Mouse (Mus musculus) left cerebral cortex, postnatal 4 days (tissue): ENCODE results near the gene Tnfsf8. TPM values are rescaled to one million over a fixed set of nuclear protein-coding genes. Genes with fewer than 3 reads are reported as not detected.

Experiments used
- DNase-seq: peaks from one replicate; pipeline ENCODE4 v3.0.0-alpha.2; 2022
- intact Hi-C: fragments of 180-260 bp; cut with DNase I; formaldehyde crosslinking; loops from one replicate; pipeline ENCODE4 v1.15.1; 2025
- total RNA-seq, 2 experiments: library from RNA; stranded (reverse); gene quantifications; 2 replicates each; pipeline ENCODE4 v1.2.3; 2021

The Tnfsf8 gene
- total RNA-seq = not detected

DNA sequence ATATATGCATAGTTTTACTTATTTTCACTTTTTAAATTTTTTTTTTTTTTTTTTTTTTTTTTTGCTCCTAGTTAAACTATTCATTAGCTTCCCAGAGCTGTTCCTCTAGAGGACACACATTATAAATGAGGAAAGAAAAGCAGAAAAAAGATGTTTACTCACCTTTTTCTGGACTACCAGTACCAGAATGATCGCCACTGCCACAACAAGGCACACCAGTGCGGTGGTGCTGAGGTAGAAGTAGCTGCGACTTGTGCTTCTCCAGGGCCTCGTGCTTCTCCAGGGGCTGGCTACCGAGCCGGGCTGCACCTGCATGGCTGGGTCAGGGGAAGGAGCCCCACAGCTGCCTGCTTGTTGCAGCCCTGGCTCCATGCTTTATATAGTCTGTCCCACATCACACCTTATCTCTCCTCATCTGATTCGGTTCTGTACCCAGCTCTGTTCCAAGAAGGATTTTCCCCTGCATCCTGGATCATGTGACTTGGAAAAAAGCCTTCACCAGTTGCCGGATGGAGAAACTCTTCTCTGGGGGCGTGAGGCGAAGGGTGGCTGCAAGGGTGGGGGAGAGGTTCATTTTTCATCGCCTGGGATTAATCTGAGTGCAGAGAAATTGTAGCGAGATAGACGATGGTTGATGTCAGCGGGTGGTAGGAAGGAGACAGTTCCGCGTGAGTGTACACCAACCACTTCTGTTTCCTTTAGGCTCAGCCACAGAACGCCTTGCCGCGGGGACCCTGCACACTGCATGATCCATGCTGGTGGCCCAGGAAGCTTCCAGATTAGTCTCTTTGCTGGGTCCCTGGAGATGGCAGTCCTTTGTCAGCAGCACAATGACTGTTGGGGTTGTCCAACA is at the start of gene Tnfsf8:
Gene Tnfsf8, minus strand, starts transcription at position 660 of the 853 bp plus-strand sequence.
- intact Hi-C loops = no loop called here
- DNase-seq = no peak

DNA sequence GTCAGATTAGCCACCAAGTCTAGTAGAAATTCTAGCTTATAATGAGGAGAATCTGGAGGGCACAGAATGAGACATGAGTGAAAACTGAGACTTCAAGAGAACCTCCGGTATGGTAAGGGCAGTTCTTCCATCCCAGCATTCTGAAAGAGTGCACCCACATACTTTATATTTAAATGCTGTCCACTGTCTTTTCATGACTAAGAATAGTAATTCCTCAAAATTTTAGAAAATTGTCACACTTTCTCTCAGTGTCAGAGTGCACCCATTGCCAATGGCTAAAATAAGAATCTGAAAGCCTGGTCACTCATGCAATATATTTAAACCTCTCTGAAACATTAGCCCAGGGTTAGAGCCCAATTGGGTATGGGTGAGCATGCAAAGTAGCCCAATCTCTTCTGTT is 47.4 kb upstream of the Tnfsf8 start:
- intact Hi-C loops = no loop called here
- DNase-seq = no peak

DNA sequence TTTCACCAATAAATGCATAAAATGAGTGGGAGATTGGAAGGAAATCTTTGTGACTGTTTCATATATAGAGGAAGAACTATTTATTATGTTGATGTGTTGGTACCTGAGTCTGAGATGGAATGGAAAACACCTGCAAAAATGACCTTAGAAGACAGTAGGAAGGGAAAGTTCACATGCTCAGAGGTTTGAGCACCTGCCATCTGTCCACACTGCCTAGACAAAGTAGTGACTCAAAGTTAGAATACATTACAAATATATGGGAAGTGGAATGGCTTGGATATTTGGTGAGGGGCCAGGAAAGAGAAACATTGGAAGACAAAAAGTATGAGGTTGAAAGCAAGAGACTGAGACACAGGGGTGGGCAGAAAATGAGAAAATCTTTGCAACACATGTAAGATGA is 46.3 kb upstream of the Tnfsf8 start:
- intact Hi-C loops = no loop called here
- no peak for DNase-seq

DNA sequence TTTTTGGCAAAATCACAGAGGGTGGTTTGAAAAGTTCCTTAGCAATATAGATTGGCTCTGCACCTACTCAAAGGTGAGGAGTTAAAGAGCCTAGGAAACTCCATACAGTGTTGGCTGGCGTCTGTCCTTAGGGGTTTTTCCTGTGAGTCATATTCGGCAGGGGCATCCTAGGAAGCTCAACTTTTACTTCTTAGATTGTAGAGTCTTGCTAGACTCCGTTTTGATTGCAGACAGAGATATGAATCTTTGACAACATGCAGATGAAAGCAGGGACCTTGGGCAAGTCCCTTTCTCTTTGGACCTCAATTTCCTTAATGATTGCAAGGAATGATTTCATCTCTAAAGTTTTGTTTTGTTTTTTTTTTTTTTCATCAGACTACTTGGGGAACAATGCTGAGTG is 44.9 kb upstream of the Tnfsf8 start:
- intact Hi-C loops = no loop called here
- no peak for DNase-seq

DNA sequence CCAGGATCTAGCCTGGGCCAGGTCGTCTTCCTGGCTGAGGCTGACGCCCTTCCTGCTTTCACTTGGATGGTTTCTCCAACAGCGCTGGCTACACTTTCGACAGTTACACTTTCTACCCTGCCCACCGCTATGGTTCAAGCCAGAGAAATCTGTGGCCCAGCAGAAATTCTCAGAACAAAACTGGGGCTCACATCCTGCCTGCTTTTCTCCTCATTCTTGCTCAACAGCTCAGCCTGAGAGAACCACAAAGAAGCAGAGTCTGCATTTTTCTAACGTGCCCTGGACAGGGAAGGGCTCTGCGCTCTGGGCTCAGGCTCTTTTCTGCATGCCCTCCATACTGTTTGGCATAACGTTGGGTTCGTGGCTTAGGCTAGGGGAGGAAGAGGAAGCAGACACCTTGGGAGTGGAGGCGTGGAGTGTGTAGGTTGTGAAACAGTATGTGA is 38.0 kb upstream of the Tnfsf8 start:
- intact Hi-C loops = no loop called here
- no peak for DNase-seq

DNA sequence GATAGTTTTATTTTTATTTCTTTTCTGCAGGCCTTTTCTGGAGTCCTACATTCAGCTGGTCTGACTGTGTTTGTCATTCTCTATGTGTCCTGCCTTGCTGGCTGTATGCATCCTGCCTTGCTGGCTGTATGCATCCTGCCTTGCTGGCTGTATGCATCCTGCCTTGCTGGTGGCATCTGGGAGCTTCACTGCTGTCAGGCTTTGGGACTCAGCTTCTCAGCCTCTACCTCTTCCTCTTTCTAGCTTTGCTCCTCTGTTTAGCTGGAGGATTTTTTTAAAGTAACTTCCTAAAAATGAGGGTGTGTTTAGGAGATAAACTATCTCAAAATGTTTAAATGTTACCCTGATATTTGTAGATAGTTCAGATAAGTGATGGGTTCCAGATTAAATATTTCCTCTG is 36.0 kb upstream of the Tnfsf8 start:
- DNase-seq = no peak
- intact Hi-C loops = no loop called here

DNA sequence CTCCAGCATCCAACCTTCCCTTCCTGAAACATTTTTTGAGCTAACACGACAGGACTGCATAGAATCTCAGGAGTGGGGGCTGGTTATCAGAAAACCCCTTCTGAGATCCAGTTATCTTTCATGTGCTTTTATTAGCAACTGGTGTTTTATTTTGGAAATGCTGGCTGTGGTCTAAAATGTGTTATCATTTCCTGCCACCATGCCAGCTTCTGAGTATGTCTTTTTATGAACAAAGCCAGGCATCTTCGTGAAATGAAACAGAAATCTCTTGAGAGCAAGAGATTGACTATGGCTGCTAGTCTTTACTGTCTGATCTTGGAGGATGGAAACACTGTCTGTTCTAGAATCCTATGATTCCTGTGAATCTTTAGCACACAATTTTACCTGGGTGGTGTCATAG is 25.0 kb upstream of the Tnfsf8 start:
- no peak for DNase-seq
- intact Hi-C loops = no loop called here

DNA sequence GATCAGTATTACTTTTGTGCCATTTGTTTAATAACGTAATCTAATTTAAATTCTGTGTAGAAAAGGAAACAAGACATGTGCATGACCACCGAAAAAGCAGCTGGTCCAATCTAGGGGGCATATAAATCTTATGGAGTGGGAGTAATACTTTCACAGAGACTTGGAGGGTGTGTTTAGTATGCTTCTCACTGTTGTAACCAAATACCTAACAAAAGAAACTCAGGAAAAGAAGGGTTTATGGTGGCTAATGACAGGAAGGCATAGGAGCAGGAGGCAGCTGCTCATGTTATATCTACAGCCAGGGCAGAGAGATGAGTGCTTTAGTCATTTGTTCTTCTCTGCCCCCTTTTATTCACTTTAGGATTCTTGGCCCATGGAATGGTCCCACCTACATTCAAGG is 15.6 kb upstream of the Tnfsf8 start:
- intact Hi-C loops = no loop called here
- no peak for DNase-seq

DNA sequence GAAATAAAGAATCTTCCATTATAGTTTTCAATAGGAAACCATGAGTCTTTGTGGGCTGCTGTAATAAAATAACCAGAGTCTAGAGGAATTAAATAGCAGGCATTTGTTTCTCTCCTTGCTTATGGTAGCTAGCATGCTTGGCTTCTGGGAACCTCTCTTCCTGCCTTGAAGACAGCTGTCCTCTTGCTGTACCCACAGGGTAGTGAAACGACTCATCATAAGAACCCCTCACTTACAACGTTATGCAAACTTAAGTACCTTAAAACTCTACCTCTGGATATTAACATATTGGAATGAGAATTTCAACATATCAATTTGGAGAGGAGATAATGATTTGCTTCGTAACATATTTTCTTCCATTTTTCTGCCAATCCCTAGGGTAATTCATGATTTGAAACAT is 14.3 kb upstream of the Tnfsf8 start:
- intact Hi-C loops = no loop called here

DNA sequence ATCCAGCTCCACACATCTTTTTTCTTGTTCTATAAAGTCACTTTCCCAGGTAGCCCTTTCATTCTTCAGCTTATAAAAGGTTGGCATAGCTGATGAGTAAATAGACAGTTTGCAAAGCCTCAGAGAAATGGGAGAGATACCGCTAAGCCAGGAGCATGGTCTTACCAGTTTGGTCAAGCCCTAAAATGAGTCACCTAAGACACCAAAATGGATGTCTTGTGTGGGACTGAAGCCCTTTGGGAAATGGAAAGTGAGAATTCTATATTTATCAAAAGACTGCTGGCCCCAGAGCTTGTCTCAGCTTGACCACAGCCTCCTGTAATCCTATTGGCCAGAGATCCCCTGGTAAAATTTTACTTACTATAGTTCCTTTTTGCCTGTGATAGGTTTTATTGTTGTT is 9.5 kb upstream of the Tnfsf8 start:
- DNase-seq = no peak
- intact Hi-C loops = no loop called here

More for the DNA sequence above, 14.3 kb upstream of the Tnfsf8 start:
- no peak for DNase-seq

DNA sequence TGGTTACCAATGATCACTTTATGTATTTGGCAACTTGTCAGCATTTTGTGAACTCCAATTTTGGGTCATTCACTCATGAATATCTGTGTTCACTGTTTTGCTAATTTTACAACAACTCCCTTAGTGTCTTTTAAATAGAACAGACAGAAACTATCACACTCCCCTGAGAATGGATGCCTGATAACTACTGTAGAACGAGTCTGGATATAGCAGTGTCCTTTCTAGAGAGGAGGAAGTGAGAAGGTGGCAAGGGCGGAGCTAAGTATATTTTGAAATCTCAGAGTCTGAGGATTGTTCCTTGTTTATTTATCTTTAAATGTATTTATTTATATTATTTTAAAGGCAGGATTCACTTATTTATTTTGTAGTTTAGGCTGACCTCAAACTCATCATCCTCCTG is 7.6 kb upstream of the Tnfsf8 start:
- intact Hi-C loops = no loop called here
- no peak for DNase-seq

DNA sequence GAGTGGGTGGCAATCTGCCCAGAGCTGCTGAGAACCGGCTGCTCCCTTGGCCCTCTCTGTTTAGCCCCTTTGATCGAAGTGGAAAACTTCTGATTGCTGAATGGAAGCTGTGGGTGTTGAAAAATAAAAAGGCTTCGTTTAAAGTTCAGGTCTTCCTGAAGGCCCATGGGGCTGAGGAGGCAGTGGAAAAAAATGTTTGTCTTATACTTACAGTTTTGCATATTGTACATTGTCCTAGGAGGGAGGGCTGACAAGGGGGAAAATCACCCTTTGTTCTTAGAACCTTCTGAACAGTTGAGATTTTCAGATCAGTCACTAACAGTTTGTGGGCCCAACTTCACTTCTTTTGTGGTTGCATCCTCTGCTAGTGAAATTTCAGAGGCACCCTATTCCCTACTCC is 1.8 kb upstream of the Tnfsf8 start:
- intact Hi-C loops = no loop called here

DNA sequence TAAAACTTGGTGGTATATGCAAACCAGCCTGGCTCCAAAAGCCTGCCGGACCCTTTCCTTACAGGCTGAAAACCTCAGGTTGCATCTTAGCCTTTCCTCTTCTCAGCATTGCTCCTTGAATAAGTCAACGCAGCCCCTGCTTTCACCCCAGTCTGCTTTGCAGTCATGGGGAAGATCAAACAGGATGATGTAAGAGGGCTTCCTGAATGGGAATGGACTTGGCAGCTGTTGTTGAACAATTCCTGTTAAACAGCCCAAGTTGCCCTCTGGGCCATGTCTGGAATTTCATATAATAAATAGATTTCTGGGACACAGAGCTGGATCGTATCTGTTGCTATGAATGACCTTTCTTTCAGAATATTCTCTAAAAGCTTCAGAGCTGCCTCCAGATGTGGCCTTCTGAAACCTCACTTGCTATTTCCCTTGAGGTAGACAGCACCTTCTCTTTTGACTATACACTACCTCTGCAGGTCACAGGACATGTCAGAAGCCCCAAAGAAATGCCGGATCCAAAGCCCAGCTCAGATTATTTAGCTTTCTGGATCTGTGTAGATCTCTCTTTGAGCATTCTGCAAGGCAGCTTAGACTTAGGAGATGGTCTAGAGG is 1.0 kb upstream of the Tnfsf8 start:
- intact Hi-C loops = no loop called here
- no peak for DNase-seq

More for the DNA sequence above, 1.8 kb upstream of the Tnfsf8 start:
- no peak for DNase-seq

DNA sequence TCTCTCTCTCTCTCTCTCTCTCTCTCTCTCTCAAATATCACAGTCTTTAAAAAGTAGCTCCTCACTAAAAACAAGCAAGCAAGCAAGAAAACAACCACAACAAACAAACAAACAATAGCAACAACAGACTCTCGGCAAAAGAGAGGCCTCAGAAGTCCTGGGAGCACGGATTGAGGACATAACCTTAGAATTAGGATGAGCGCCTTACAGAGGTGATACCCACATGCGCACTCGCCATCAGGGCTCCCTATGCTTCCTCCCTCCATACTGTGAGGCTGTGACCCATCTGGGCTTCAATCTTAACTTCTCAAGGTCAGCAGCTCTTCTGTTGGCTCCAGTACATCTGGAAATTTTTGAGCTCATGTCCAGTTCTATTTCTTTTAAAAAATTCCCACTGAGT is 911 bp downstream of the Tnfsf8 start:
- no peak for DNase-seq

DNA sequence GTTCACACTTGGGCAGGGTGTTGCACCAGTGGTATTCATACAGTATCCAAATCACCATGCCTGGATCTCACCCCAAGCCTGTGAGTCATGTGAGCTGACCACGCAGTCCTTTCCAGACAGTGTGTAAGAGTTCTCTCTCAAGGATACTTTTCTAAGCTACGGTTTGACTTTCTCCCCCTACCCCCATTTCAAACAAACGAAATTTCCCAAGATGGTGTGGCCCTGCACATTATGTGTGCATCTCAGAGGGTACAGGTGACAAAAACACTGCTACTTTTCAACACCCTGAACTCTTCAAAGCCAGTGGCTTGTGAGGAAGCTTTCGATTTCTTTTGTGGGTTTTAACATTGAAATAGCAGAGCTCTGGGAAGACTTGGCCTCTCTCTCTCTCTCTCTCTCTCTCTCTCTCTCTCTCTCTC is 1.4 kb downstream of the Tnfsf8 start:
- DNase-seq = no peak
- intact Hi-C loops = no loop called here

More for the DNA sequence above, 911 bp downstream of the Tnfsf8 start:
- intact Hi-C loops = no loop called here

DNA sequence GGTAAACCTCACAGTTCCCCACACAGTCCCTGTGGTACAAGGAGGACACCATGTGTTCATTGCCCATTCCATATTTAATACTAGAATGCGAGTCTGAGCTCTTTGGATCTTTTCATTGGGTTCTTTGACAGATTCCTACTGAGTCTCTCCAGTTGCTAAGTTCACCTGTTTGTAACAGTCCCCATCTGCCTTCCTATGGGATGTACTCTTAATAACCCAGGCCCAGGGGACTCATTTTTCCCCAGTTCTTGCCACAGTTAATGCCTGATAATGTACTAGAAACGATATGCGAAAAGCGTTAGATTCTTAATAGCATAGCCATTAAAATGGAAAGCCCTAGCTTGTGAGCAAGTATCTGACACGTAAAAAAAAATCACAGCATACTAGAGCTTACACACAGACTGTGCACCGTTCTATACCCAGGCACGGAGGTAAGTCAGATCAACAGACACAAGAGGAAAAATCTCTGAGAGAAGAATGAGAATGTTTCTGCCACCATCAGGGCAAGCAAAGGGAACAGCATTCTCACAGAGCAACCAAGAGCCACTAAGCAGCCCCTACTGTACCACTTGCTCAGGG is 2.4 kb downstream of the Tnfsf8 start:
- intact Hi-C loops = no loop called here
- DNase-seq = no peak

DNA sequence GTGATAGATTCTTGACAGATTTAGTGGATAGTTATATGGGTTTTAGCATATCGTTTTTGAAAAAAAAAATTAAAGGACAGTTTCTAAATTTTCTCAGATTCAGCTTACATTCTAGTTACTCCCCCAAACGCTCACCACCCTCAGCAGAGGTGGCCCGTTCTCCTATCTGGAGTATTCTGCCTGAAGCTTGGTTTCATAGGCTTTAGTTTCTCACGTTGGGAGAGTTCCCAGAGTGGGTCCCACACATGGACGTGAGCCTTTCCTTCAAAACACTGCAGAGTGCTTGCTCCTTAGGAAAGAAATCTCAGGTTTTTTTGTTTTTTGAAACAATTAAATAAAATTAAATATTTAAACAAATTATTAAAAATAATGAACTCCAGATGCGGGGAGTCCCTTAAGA is 4.4 kb downstream of the Tnfsf8 start:
- DNase-seq = no peak
- intact Hi-C loops = no loop called here

DNA sequence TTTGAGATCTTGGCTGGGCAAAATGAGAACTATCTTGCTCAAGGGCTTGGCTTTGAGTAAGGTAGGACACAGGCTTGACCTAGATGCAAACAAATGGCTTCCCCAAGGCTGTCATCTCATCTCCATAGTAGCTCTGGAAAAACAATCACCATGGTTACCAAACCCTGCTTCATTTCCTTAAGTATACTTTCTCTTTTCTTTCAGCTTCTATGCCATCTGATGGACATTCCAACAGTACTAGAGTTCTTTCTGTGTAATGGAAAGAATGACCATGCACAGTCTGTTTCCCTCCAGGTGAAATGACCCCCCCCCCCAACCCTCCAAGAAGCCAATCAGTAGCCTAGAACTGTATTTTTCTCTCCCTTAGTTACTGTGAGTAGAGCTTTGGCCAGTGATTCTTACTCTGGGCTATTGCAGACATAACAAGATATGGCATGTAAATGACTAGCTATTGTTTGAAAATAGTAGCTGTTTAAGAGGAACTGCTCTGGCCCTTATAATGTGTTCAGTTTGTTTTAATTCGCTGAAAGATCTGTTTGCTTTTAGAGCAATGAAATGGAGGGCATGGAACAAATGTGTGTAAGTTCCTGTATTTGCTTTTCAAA is 7.3 kb downstream of the Tnfsf8 start:
- intact Hi-C loops = no loop called here
- DNase-seq = no peak

DNA sequence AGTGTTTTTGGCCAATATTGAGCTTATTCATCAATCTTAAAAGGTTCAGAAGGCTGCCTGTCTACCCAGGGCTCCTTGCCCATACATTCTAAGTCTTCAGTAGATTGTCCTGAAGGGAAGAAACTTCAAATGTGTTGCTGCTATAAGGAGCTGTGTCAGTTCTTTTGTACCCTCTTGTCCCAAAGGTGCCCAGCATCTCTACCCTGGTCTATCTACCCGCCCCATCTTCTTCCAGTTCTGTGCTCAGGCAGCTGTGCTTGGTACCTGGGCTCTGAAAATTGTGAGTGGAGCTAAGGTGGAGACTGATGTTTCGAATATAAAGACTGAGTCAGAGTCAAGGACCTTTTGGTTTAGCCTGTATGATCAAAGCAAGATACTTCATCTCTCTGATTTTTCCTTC is 11.1 kb downstream of the Tnfsf8 start:
- no peak for DNase-seq
- intact Hi-C loops = no loop called here

DNA sequence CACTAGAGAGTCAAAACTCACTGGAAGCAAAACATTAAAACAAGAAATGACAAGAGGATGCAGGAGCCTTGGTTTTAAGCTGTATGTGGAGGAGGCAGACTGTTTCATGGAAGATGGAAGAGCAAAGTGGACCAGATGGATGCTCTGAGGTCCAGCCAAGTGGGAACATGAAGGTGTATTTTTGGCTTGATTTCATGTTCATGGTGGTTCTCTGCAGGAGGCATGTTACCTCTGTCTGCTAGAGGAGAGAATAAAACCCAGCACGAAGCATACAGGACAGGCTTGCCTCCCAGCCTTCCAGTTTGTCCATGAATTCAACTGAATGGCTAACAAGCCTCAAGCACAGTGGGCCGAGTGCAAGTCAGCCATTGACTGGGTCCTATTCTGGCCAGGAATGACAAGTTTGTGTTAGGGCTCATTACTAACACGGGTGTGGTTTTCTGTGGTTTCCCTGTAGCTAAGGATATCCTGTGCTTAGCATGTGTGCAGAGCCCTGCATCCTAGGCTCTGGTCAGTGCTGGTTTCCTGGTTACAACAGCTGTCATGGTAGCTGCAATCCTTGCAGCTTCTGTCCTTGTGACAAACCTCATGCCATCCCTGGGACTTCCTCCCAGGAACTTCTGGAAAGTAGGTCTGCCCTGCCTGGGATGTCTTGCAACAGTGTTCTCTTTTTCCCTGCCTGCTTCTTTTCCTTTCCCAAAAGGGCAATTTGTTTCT is 14.1 kb downstream of the Tnfsf8 start:
- no peak for DNase-seq
- intact Hi-C loops = no loop called here

DNA sequence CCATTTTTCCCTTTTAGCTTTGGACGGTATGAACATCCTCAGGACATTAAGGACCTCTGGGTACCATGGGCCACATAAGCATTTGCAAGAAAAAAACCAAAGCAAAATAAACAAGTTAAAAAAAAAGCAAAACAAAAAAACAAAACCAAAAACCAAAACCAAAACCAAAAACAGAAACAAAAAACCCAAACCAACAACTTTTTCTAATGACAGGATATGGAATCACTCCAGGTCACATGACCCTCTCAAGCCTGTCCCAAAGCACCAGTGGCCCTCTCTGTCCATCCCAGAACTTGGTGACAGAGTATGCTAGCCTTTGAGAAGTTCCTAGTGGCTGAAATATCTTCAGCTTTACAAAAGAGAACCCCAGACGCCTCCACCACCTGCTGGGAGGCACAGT is 15.4 kb downstream of the Tnfsf8 start:
- DNase-seq = no peak
- intact Hi-C loops = no loop called here
